Mouse (Mus musculus): ENCODE measurements around the gene Abca8b.
"Not testable (repeated sequence)": the region's sequence is repeated elsewhere in the genome, so short reads cannot be mapped to it uniquely, and the experiment has no call there.

Gene Abca8b

DNA sequence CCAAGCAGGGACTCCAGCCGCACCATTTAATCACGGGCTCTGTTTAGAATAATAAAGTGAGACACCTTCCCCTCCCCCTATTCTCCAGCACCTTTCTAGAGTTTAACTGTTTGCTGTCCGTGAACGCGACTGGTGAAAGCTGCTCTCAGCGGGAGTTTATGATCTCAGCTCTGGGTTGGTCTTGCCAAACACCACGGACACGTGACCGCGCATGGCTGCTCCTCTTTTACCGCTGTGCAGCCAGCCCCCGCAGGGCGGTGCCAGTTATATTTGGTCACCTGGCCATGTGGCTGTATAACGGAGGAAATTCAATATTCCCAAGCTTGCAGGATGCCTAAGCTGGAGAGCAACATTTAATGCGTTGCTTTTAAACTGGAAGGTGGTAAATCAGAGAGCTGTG, at the start of gene Abca8b:
Gene Abca8b, minus strand, starts transcription at position 222 of the 400 bp plus-strand sequence.
- peak; percentile 98 for DNase-seq (ENCODE audit: low read depth, low spot score)

GRCm38 (mm10) chr11:110037795-110038194, 42.1 kb upstream of the Abca8b start:
- DNase-seq (ENCODE audit: low read depth, low spot score) = no peak

- peak; percentile 12 for DNase-seq (ENCODE audit: low read depth, low spot score)
Observed at GRCm38 (mm10) chr11:110028913-110029695, 33.5 kb upstream of the Abca8b start.

DNA sequence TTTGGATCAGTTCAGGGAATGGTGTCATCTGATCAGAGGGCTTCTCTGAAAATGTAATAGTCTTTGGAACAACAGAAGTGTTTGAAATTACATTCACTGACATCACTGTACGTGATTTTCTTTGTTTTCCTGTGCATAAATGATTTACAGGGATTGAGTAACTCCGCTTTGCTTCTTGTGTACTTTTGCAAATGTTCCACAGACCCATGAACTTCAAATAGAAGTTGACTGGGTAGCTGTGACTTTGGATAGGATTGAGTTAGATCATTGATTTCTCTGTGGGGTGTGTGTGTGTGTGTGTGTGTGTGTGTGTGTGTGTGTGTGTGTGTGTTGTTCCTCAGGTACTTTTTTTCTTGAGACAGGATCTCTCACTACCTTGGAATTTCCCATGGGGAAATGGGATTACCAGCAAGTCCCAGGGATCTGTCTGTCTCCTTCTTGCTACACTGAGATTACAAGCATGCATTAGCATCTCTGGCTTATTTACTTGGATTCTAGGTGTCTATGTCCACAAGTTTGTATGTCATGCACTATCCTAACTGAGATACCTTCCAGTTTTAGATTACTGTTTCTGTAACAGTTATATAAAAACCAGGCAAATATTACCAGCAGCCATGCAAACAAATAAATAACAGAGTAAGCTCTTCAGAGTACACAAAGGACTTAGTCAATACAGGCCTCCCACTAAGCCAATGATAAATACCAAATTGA, 15.3 kb upstream of the Abca8b start:
- DNase-seq (ENCODE audit: low read depth, low spot score) = no peak

DNA sequence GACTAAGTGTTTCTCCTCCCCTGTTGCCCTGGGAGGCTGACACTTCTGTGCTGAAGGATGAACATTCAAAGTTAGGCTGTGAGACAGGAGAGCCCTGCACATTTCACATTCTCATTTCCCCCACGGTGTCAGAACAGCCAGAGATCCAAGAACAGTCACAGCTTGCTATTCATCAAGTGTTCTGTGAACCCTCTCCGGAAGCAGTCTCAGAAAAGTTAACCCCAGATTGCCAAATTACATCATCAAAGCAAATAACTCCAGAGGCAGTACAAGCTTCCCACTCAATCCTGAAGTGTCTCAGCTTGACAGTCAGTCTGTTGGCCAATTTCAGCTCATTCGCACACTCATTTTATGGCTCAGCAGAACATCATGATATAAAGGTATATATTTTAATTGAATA, 632 bp downstream of the Abca8b start:
- DNase-seq (ENCODE audit: low read depth, low spot score) = peak; percentile 85

GRCm38 (mm10) chr11:109994014-109994413, 1.6 kb downstream of the Abca8b start:
- DNase-seq (ENCODE audit: low read depth, low spot score) = no peak

GRCm38 (mm10) chr11:109991270-109991669, 4.4 kb downstream of the Abca8b start:
- DNase-seq (ENCODE audit: low read depth, low spot score) = peak; percentile 63

DNA sequence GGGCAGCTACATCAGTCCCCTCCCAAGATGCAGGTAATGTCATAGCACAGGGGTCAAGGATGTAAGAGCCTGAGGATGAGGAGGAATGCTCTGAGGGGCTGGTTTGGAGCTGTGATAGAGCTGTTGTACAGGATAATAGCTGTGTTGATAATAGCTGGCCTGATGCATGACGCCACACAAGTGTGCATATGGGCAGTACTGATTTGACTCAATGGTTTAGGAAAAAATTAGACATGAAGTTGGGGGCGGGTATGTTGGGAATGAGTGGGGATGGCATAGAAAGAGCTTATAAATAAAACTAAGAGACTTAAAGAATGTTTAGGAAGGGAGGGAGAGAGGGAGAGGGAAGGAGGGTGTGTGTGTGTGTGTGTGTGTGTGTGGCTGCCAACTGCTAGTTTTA, 5.4 kb downstream of the Abca8b start:
- no peak for DNase-seq (ENCODE audit: low read depth, low spot score)

GRCm38 (mm10) chr11:109988164-109988563, 7.5 kb downstream of the Abca8b start:
- no peak for DNase-seq (ENCODE audit: low read depth, low spot score)

DNA sequence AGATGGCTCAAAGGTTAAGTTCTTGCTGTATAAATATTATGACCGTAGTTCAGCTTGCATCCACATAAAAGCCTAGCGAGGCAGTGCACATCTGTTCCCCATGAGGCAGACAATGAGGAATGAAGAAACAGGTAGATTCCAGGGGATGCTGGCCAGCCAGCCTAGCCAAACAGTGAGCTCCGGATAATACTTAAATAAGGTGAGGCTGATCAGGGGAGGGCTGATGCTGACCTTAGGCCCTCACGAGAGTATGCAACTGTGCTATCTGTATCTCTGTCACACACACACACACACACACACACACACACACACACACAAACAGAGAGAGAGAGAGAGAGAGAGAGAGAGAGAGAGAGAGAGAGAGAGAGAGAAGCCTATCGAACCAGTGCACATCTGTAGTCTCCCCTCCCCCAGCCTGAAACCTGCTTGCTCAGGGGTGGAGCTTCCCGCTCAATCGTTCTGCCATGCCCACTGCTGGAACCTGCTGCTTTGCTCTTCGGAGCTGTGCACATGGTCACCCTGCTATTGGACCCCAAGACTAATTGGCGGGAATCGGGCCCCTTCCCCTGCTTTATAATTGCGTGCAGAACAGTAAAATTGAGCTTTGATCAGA, 8.1 kb downstream of the Abca8b start:
- not testable (repeated sequence) for DNase-seq (ENCODE audit: low read depth, low spot score)

GRCm38 (mm10) chr11:109981872-109982271, 13.8 kb downstream of the Abca8b start:
- peak; percentile 59 for DNase-seq (ENCODE audit: low read depth, low spot score)

GRCm38 (mm10) chr11:109970521-109970920, 25.1 kb downstream of the Abca8b start:
- DNase-seq (ENCODE audit: low read depth, low spot score) = no peak

- DNase-seq (ENCODE audit: low read depth, low spot score) = peak; percentile 71
Observed at GRCm38 (mm10) chr11:109961495-109962492, 33.9 kb downstream of the Abca8b start.

DNA sequence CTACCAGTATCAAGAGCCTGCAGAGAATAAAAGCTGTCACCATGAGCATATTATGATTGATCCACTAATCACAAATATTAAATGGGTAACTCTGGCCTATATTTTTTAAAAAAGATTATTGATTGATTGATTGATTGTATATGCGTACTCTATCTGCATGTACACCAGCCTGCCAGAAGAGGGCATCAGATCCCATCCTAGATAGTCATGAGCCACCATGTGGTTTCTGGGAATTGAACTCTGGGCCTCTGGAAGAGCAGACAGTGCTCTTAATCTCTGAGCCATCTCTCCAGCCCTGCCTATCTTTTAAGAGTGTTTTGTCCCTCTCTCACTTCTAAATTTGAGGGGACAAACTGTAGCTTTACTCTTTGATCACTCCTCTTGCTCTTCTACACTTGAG, 40.5 kb downstream of the Abca8b start:
- DNase-seq (ENCODE audit: low read depth, low spot score) = peak; percentile 10

DNA sequence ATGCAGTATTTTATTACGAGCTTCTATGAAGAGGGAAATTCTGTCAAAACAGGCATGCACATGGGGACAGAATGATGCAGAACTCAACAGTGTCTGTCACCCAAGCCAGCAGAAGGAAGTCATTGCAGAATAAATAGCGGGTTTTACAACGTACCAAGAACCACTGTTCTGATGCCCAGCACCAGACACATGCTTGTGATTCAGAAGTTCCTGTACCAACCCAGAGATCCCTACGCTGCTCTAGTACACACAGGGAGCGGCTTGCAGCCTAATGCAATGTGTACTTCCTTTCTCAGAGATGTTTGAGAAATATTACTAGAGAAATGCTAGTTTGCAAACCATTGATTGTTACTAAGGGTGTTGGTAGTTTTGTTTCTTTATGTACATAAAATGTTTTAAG, 58.7 kb downstream of the Abca8b start:
- DNase-seq (ENCODE audit: low read depth, low spot score) = peak; percentile 3

DNA sequence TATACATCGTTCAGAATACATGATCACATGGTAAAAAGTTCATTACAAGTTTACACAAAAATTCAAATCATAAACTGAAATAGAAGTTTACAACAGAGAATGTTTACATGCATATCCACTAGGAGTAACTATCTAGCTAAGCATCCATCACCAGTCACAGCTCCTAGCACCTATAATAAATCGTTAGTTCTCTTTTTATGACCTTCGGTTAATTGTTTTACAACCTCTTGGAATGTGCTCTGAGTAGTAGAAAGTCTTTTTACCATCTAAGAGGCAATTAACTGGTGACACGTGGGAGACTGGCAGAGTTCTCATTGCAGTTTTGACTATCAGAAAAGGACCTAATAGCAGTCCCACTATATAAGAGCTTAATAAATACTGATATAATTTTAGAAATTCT, 62.4 kb downstream of the Abca8b start:
- not testable (repeated sequence) for DNase-seq (ENCODE audit: low read depth, low spot score)

DNA sequence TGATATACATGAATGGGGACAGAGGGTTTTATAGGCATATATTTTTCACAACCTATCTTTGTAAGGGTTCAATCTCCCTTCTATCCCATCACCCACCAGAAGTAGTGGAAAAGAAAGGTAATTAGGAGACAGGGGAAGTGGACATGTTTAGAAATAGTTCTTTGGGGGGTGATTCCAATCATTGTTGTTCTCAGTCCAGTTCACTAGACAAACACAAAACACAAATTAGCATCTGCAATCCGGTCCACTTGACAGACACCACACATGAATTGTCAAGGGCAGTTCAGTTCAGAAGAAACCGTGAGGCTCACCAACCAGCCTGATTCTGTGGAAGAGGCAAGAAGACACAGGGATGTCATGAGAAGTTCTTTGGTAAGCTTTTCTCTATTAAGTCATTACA, 67.2 kb downstream of the Abca8b start:
- no peak for DNase-seq (ENCODE audit: low read depth, low spot score)

- DNase-seq (ENCODE audit: low read depth, low spot score) = no peak
Observed at GRCm38 (mm10) chr11:109926718-109927680, 68.6 kb downstream of the Abca8b start.

GRCm38 (mm10) chr11:109922236-109922635, 73.4 kb downstream of the Abca8b start:
- DNase-seq (ENCODE audit: low read depth, low spot score) = no peak

DNA sequence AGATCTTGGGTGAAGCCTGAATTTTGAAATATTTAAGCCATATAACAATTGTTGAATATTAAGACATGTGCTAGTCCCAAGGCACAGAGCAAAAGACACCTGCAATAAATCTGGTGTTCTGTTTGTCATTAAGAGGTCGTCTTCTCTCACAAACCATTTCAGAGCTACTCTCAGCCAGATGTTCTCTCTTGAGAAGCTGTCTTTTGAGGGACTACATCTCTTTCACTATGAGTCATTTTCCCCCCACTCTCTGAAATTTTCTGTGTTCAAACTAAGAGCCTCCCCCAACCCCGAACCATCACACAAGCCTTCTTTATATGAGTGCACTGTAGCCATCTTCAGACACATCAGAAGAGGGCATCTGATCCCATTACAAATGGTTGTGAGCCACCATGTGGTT, 76.2 kb downstream of the Abca8b start:
- DNase-seq (ENCODE audit: low read depth, low spot score) = no peak
